Mouse (Mus musculus) bone marrow, adult 2 months (tissue): ENCODE measurements around the gene 7420426K07Rik.

ENCODE experiments used
- CTCF ChIP-seq: fragments of 200-500 bp; IDR thresholded peaks from 2 replicates; pipeline ENCODE4 v1.5.1; 2011; ENCODE audit warnings: low read length, control low read depth; ENCODE audit not compliant: control insufficient read depth, insufficient read depth
- POLR2A ChIP-seq: fragments of 200-500 bp; IDR thresholded peaks from 2 replicates; pipeline ENCODE4 v1.6.1; 2011; ENCODE audit warnings: low read depth, mild to moderate bottlenecking, control low read depth, low read length, borderline replicate concordance; ENCODE audit not compliant: control insufficient read depth

GRCm38 (mm10) chr9:98932931-98933330 lies 30.0 kb downstream of the 7420426K07Rik start:
- TF ChIP-seq POLR2A (no peak), CTCF (no peak)
